Mouse (Mus musculus) megakaryocyte, embryonic 14.5 days (primary cell): ENCODE measurements around the gene Apom.

Experiments used
- FLI1 ChIP-seq: IDR thresholded peaks from 2 replicates; pipeline ENCODE4 v1.6.1; 2012; ENCODE audit warnings: low read length, inconsistent platforms, mixed read lengths
- GATA1 ChIP-seq: IDR thresholded peaks from 3 replicates; pipeline ENCODE4 v1.6.1; 2012; ENCODE audit warnings: mixed read lengths, low read length, inconsistent platforms, borderline replicate concordance

DNA sequence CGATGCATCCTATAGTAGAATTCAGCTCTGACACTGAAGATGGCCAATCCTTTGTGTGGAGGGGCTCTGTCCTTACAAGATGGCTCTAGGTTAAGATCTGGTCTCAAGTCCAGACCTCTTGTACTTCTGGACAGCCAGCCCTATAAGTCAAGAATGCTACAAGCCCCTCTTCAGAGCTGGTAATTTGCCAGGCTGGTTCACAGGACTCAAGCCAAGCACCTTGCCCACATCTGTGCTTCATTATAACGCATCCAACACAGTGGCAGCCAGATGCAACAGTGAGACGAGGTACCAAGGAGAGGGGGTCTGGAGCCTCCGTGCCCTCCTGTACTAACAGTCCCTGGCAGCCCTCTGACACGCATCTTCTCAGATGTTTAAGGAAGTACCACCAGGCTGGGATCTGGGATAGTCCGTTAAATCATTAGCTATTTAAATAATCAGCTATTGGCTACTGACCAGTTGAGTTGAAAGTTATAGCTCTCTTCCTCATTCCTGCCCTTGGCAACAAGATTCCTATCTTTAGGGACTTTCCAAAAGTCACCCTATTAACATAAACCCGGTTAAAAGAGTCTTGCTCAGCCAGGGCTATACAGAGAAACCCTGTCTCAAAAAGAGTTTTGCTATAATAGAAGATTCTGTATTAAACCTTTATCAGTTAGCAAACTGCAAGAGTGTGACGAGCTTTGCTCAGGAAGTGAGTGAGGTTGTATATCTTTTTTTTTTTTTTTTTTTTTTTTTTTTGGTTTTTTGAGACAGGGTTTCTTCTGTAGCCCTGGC, 42.5 kb upstream of the Apom start:
- TF ChIP-seq GATA1 (no peak), FLI1 (no peak)
